Mouse (Mus musculus): ENCODE results near the gene Lss.

GRCm38 (mm10) chr10:76512965-76513583 is 18.3 kb upstream of the Lss start:
- TF ChIP-seq EP300 (IDR thresholded peaks at IDR 0.05) (no peak), CTCF (IDR thresholded peaks at IDR 0.05) (peak; percentile 91)
